Mouse (Mus musculus): ENCODE data around the gene Smox.

Smox gene

DNA sequence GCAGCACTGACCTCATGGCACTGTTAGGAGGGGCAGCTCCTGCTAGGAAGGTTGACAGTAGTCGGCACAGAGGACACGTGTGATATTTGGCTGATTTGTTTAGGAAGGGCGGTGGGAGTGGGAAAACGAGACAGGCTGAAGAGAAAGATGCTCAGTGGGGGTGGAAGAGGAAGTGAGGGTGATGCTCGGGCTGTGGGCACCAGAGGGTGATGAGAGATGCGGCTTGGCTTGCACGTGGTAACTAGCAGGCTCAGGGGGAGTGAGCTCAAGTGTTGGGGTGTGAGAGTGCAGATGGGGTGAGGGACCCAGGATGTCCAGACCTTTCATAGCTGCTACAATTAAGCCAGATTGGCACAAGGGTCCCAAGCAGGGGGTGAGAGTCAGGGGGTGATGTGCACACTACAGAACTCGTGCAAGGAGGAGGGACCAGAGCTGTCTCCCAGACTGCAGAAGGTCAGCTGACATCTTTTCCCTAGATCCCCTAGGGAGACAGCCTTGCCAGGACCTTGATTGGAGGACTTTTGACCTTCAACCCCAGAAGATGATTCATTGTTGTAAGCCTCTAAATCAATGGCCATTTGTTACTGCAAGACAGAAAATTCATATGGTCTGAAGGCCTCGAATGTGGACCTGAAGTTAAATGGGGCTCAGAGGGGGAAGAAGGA, 61.6 kb downstream of the Smox start:
- DNase-seq (ENCODE audit: low spot score in 2 of 2), result no peak

DNA sequence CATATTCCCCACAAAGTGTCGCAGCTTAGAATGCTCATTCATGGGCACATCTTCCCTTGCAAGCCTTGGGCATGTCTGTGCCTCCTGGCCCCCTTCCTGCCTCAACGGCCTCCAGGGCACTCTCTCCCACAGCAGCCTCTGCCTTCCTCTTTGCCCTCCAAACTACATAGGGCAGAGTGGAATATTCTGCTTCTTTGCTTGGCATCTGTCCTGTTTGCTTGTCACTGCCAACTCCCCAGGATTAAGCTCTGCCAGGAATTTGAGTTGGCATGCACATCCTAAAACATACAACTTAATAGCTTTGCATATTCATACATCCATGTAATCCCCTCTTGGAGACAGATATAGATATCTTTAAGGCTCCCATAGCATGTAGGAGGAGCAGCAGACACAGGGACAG, 66.6 kb downstream of the Smox start:
- no peak for DNase-seq (ENCODE audit: low spot score in 2 of 2)

DNA sequence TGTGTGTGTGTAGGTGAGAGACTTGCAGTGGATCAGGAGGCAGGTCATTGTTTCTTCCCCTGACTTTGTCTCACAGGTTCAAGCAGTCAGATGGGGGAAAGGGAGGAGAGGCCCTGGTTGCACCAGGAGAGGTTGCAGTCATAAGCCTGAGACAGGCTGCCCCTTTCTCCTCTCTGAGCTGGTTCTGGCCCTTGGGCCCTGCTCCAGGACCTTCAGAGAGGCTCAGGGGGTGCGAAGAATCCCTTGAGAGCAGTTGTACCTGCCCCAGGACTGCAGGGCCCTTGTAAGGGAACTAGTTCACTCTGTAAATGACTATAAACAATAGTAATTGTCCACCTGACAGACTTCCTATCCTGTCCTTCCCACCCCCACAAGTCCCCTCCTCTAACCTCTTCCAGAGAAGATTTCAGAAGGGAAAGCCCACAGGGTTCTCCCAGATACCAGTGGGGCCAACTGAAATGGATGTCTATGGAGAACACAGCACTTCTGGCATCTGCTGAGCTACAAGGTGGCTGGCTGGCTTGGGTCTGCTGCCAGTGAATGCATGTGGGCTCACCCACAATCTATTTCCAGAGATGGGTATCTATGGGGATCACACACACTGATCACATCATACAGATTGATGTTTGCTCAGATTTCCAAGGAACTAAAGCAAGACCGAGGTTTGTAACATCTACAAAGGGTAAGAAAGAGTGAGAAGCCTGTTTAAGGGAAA, 69.1 kb downstream of the Smox start:
- DNase-seq (ENCODE audit: low spot score in 2 of 2), result peak in 1 of 2 experiments; percentile 44

DNA sequence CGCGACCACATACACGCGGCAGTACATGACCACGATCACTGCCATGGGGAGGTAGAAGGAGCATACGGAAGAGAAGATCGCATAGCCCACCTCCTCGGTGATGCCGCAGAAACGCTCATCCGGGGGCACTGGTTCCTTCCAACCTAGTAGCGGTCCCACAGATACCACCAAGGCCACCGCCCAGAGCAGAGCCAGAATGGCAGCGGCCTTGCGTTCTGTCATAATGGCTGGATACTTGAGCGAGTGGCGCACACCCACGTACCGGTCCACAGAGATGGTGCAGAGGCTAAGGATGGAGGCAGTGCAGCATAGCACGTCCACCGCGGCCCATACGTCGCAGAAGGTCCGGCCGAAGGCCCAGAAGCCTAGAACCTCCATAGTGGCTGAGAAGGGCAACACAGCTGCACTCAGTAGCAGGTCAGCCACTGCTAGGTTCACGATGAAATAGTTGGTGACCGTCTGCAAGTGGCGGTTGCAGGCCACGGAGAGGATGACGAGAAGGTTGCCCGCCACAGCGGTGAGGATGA, 70.1 kb downstream of the Smox start:
- no peak for DNase-seq (ENCODE audit: low spot score in 2 of 2)

GRCm38 (mm10) chr2:131561891-131562585, 70.7 kb downstream of the Smox start, which contains the start of gene Adra1d:
TSS of gene Adra1d (minus strand) at chr2:131562283.
- no peak for DNase-seq (ENCODE audit: low spot score in 2 of 2)

GRCm38 (mm10) chr2:131562586-131563122, 71.4 kb downstream of the Smox start:
- DNase-seq (ENCODE audit: low spot score in 2 of 2), result peak in 1 of 2 experiments; percentile 73
